Mouse (Mus musculus): ENCODE measurements around the gene Lyplal1. TPM values are rescaled to one million over a fixed set of nuclear protein-coding genes. Genes with fewer than 3 reads are reported as not detected.

Gene Lyplal1
- polyA plus RNA-seq, 1 experiment = not detected

- whole genome bisulfite sequencing = 86% methylated on average over 12 of the region's 12 CpGs
Measured at GRCm38 (mm10) chr1:186053280-186054043, 63.6 kb downstream of the Lyplal1 start.

GRCm38 (mm10) chr1:186043709-186044452, 73.2 kb downstream of the Lyplal1 start:
- Histone ChIP-seq H3K4me1 (ENCODE audit: control insufficient read depth, insufficient read depth, low read length) (no peaks in the 10 kb centered on the region), H3K27ac (ENCODE audit: insufficient read depth, low read depth, low read length) (no peak overlapping the region), H3K4me3 (ENCODE audit: insufficient read depth, low read depth, low read length) (no peak overlapping the region)
- no peak for TF ChIP-seq CTCF (IDR thresholded peaks at IDR 0.05; ENCODE audit: insufficient read depth, low read depth, low read length)
- TF ChIP-seq POLR2A (IDR thresholded peaks at IDR 0.05; ENCODE audit: insufficient read depth, low read depth, low read length) = no peak
- 45% methylated on average over 11 of the region's 11 CpGs for WGBS

More at GRCm38 (mm10) chr1:186053280-186054043, 63.6 kb downstream of the Lyplal1 start:
- TF ChIP-seq CTCF (IDR thresholded peaks at IDR 0.05; ENCODE audit: insufficient read depth, low read depth, low read length) (no peak), POLR2A (IDR thresholded peaks at IDR 0.05; ENCODE audit: insufficient read depth, low read depth, low read length) (no peak)
- no peak overlapping the region for H3K27ac ChIP-seq (ENCODE audit: insufficient read depth, low read depth, low read length)
- H3K4me1 ChIP-seq (ENCODE audit: control insufficient read depth, insufficient read depth, low read length) = no peaks in the 10 kb centered on the region
- no peak overlapping the region for H3K4me3 ChIP-seq (ENCODE audit: insufficient read depth, low read depth, low read length)

GRCm38 (mm10) chr1:186041841-186042240, 75.3 kb downstream of the Lyplal1 start:
- TF ChIP-seq POLR2A (IDR thresholded peaks at IDR 0.05; ENCODE audit: insufficient read depth, low read depth, low read length) (no peak), CTCF (IDR thresholded peaks at IDR 0.05; ENCODE audit: insufficient read depth, low read depth, low read length) (no peak)
- Histone ChIP-seq H3K4me1 (ENCODE audit: control insufficient read depth, insufficient read depth, low read length) (no peaks in the 10 kb centered on the region), H3K4me3 (ENCODE audit: insufficient read depth, low read depth, low read length) (no peak overlapping the region), H3K27ac (ENCODE audit: insufficient read depth, low read depth, low read length) (no peak overlapping the region)
- 41% methylated on average over 1 of the region's 1 CpGs for WGBS
